ENCODE assay signal across 9 mouse cellular contexts in genomic region chr11:61300716-61301392, GRCm38 (mm10). TPM values are rescaled to one million over a fixed set of nuclear protein-coding genes. Genes with fewer than 3 reads are reported as not detected.
DNase-seq lines count a peak whose midpoint lies in the region; ATAC-seq and TF ChIP-seq lines count a peak whose summit lies in the region.
"Had no signal": no experiment of that assay in that cellular context is flagged by ENCODE, and none has a peak within 500 bp of the region (broad histone marks: within the 10 kb centered on the region; RNA-seq: fewer than 3 reads in every experiment).

No protein-coding gene starts in this region.

- 0 out of 2 replicates have a peak, but pooled peaks cover 2% of the 10 kb centered on the region for H3K4me1 ChIP-seq in forebrain, embryonic 11.5 days (replicated peaks; ENCODE audit: control insufficient read depth, insufficient read depth, low read length)
- 0 out of 2 replicates have a peak, but pooled peaks cover 3% of the 10 kb centered on the region for H3K4me1 ChIP-seq in hindbrain, postnatal 0 days (ENCODE audit: insufficient read depth, low read length)
- H3K4me1 ChIP-seq in lung, postnatal 0 days (ENCODE audit: insufficient read depth, low read depth, low read length), result peaks cover 5% of the 10 kb centered on the region; the same call in 1 of the 2 replicates

- DNase-seq in gastrocnemius, adult 18-20 months (ENCODE audit: low spot score), result peak; percentile 26
- DNase-seq in gastrocnemius, postnatal 10 days, result no peak
- DNase-seq in forebrain, embryonic 11.5 days (ENCODE audit: low spot score), result peak; percentile 55
- no peak for DNase-seq in hindbrain, postnatal 0 days (ENCODE audit: low spot score)
- DNase-seq in lung, postnatal 0 days (ENCODE audit: low spot score), result peak; percentile 61
- no peak for DNase-seq in spleen, postnatal 10 days (ENCODE audit: low spot score in 2 of 2)
- no peak for DNase-seq in cerebellum, adult 9-11 months
- DNase-seq in thymus, adult 18-20 months, result no peak

- TF ChIP-seq CTCF in hindbrain, postnatal 0 days (IDR thresholded peaks at IDR 0.05; ENCODE audit: low read depth), result no peak
- TF ChIP-seq CTCF in lung, postnatal 0 days (IDR thresholded peaks at IDR 0.05), result no peak

- no peak overlapping the region for H3K4me3 ChIP-seq in forebrain, embryonic 11.5 days (ENCODE audit: low read depth, low read length)
- H3K4me3 ChIP-seq in hindbrain, postnatal 0 days (ENCODE audit: low read length), result no peak overlapping the region
- H3K4me3 ChIP-seq in lung, postnatal 0 days (ENCODE audit: low read depth, low read length), result no peak overlapping the region

- no peaks in the 10 kb centered on the region; the same call in none of the 2 replicates for H3K9me3 ChIP-seq in forebrain, embryonic 11.5 days (ENCODE audit: control insufficient read depth, low read length)
- no peaks in the 10 kb centered on the region; the same call in 1 of the 2 replicates for H3K9me3 ChIP-seq in hindbrain, postnatal 0 days (ENCODE audit: low read length)
- no peaks in the 10 kb centered on the region for H3K9me3 ChIP-seq in lung, postnatal 0 days (ENCODE audit: low read length)

- 10% methylated on average over 14 of the region's 16 CpGs for WGBS in forebrain, embryonic 11.5 days
- WGBS in hindbrain, postnatal 0 days, result 23% methylated on average over 12 of the region's 16 CpGs
- 25% methylated on average over 11 of the region's 16 CpGs for WGBS in lung, postnatal 0 days

- H3K27ac ChIP-seq in forebrain, embryonic 11.5 days (ENCODE audit: low read depth, low read length), result no peak overlapping the region
- H3K27ac ChIP-seq in hindbrain, postnatal 0 days, result no peak overlapping the region
- peak overlapping the region; percentile 40; the same call in 1 of the 2 replicates for H3K27ac ChIP-seq in lung, postnatal 0 days (ENCODE audit: low read length)

- H3K4me2 ChIP-seq in forebrain, embryonic 11.5 days (ENCODE audit: low read depth, low read length, severe bottlenecking), result peak overlapping the region; percentile 24; the same call in 1 of the 2 replicates
- 0 out of 2 replicates have a peak overlapping the region, but pooled peaks have one; percentile 18 for H3K4me2 ChIP-seq in hindbrain, postnatal 0 days (ENCODE audit: low read depth, low read length)
- H3K4me2 ChIP-seq in lung, postnatal 0 days (replicated peaks; ENCODE audit: low read depth, low read length), result peak overlapping the region; percentile 38

- H3K27me3 ChIP-seq in forebrain, embryonic 11.5 days (ENCODE audit: control insufficient read depth, insufficient read depth, low read length), result no peaks in the 10 kb centered on the region
- H3K27me3 ChIP-seq in hindbrain, postnatal 0 days (ENCODE audit: insufficient read depth, low read length), result no peaks in the 10 kb centered on the region
- no peaks in the 10 kb centered on the region for H3K27me3 ChIP-seq in lung, postnatal 0 days (replicated peaks; ENCODE audit: insufficient read depth, low read length)

- no peak for TF ChIP-seq EP300 in lung, postnatal 0 days (IDR thresholded peaks at IDR 0.05)

- no peak for ATAC-seq in forebrain, embryonic 11.5 days (replicated peaks; ENCODE audit: low FRiP score)
- ATAC-seq in hindbrain, postnatal 0 days, result no peak
- peak; percentile 73 for ATAC-seq in lung, postnatal 0 days

- H3K36me3 ChIP-seq in forebrain, embryonic 11.5 days (ENCODE audit: control insufficient read depth, insufficient read depth, low read length), result no peaks in the 10 kb centered on the region
- H3K36me3 ChIP-seq in hindbrain, postnatal 0 days (ENCODE audit: insufficient read depth, low read length), result no peaks in the 10 kb centered on the region
- H3K36me3 ChIP-seq in lung, postnatal 0 days (ENCODE audit: insufficient read depth, low read length), result no peaks in the 10 kb centered on the region

- peak overlapping the region; percentile 17; the same call in 1 of the 2 replicates for H3K9ac ChIP-seq in forebrain, embryonic 11.5 days (ENCODE audit: low read length)
- H3K9ac ChIP-seq in hindbrain, postnatal 0 days (replicated peaks; ENCODE audit: low read length), result no peak overlapping the region
- no peak overlapping the region for H3K9ac ChIP-seq in lung, postnatal 0 days (replicated peaks; ENCODE audit: low read depth)

RNA-seq across cellular contexts. Expression of gene Aldh3a2, which starts 33.6 kb away (rescaled TPM):
- total RNA-seq in gastrocnemius, adult 18-20 months (2021), result 10 to 100 TPM in 1 of 2 experiments, 1 to 10 TPM in 1; 9.8 to 15.1 TPM
- total RNA-seq in gastrocnemius, postnatal 10 days (2021), result 10 to 100 TPM; 18.6 to 22.6 TPM
- 20.9 and 21.8 TPM in 2 replicates for polyA plus RNA-seq in forebrain, embryonic 11.5 days (2014; fragmentation: Nextera tagmentation; extraction: Ambion mirVana)
- total RNA-seq in hindbrain, postnatal 0 days (2014; rRNA removed), result 37.9 and 40.4 TPM in 2 replicates
- 36.2 and 37.3 TPM in 2 replicates for polyA plus RNA-seq in hindbrain, postnatal 0 days (2015; fragmentation: Nextera tagmentation; extraction: Ambion mirVana)
- 67.4 and 68.4 TPM in 2 replicates for polyA plus RNA-seq in lung, postnatal 0 days (2015; fragmentation: Nextera tagmentation; extraction: Ambion mirVana)

RNA-seq across cellular contexts. Expression of gene Slc47a2, which starts 41.8 kb away (rescaled TPM):
- not detected for total RNA-seq in gastrocnemius, adult 18-20 months (2021)
- not detected for total RNA-seq in gastrocnemius, postnatal 10 days (2021)
- not detected in 2 replicates for polyA plus RNA-seq in forebrain, embryonic 11.5 days (2014; fragmentation: Nextera tagmentation; extraction: Ambion mirVana)
- 0.16 TPM in 1 of 2 replicates, not detected in the other for total RNA-seq in hindbrain, postnatal 0 days (2014; rRNA removed)
- 0.14 and 0.21 TPM in 2 replicates for polyA plus RNA-seq in hindbrain, postnatal 0 days (2015; fragmentation: Nextera tagmentation; extraction: Ambion mirVana)
- 0.19 and 0.20 TPM in 2 replicates for polyA plus RNA-seq in lung, postnatal 0 days (2015; fragmentation: Nextera tagmentation; extraction: Ambion mirVana)
- total RNA-seq: gastrocnemius, postnatal 4 days had no signal

Comparison
In these comparisons a context has a peak if more than half of its experiments do, and no peak if none do; other contexts are left out.
1. DNase-seq: peak in gastrocnemius, adult 18-20 months (single experiment), forebrain, embryonic 11.5 days (single experiment) and lung, postnatal 0 days (single experiment); none in gastrocnemius, postnatal 10 days (single experiment), hindbrain, postnatal 0 days (single experiment), spleen, postnatal 10 days (0 of 2), cerebellum, adult 9-11 months (single experiment) and thymus, adult 18-20 months (0 of 2).
2. Peak in every context shown above with its lines, with median percentiles within 50 percentile points of each other: H3K4me2 ChIP-seq.